Mouse (Mus musculus) mouse embryonic stem cell (cell line): ENCODE measurements around the gene Hivep2.

Experiments used
- in situ Hi-C, 2 experiments: fragments of 300-500 bp; cut with MboI; formaldehyde crosslinking; loops; 1 replicate in 1 of 2; 3 replicates in 1 of 2; pipeline ENCODE4 v1.14.3; 2019 to 2020; ENCODE audit warnings: low sequenced_read_pairs in 2 of 2, low pct_unique_long_range_greater_than_20kb in 1 of 2, mixed read lengths in 1 of 2; ENCODE audit not compliant: unreplicated experiment in 1 of 2

The Hivep2 gene

GRCm38 (mm10) chr10:13965974-13966829 is at the start of gene Hivep2:
Gene Hivep2, plus strand, starts transcription at chr10:13966075.
- in situ Hi-C loops, result no loop called here

GRCm38 (mm10) chr10:13916645-13917342 is 49.1 kb upstream of the Hivep2 start:
- in situ Hi-C loops, result no loop called here

GRCm38 (mm10) chr10:13921641-13922385 is 44.1 kb upstream of the Hivep2 start:
- in situ Hi-C loops, result no loop called here

GRCm38 (mm10) chr10:13929306-13929705 is 36.6 kb upstream of the Hivep2 start:
- in situ Hi-C loops, result no loop called here

- in situ Hi-C loops, result no loop called here
Measured at GRCm38 (mm10) chr10:13932147-13932546, 33.7 kb upstream of the Hivep2 start.

GRCm38 (mm10) chr10:13933320-13933719 is 32.6 kb upstream of the Hivep2 start:
- in situ Hi-C loops, result no loop called here

GRCm38 (mm10) chr10:13935646-13936045 is 30.2 kb upstream of the Hivep2 start:
- in situ Hi-C loops, result no loop called here

- in situ Hi-C loops, result no loop called here
Measured at GRCm38 (mm10) chr10:13941406-13941805, 24.5 kb upstream of the Hivep2 start.

GRCm38 (mm10) chr10:13943706-13944105 is 22.2 kb upstream of the Hivep2 start:
- in situ Hi-C loops, result no loop called here

- in situ Hi-C loops, result no loop called here
Measured at GRCm38 (mm10) chr10:13946498-13946897, 19.4 kb upstream of the Hivep2 start.

- in situ Hi-C loops, result no loop called here
Measured at GRCm38 (mm10) chr10:13962965-13963364, 2.9 kb upstream of the Hivep2 start.

- in situ Hi-C loops, result no loop called here
Measured at GRCm38 (mm10) chr10:13963908-13964500, 1.9 kb upstream of the Hivep2 start.

GRCm38 (mm10) chr10:13964501-13965281 is 1.2 kb upstream of the Hivep2 start:
- in situ Hi-C loops, result no loop called here

GRCm38 (mm10) chr10:13965316-13965973 is 430 bp upstream of the Hivep2 start:
- in situ Hi-C loops, result no loop called here

GRCm38 (mm10) chr10:13966830-13967450 is 1.1 kb downstream of the Hivep2 start:
- in situ Hi-C loops, result no loop called here

GRCm38 (mm10) chr10:13967451-13968233 is 1.8 kb downstream of the Hivep2 start:
- in situ Hi-C loops, result no loop called here

- in situ Hi-C loops, result no loop called here
Measured at GRCm38 (mm10) chr10:13968234-13968555, 2.3 kb downstream of the Hivep2 start.
